Mouse (Mus musculus) liver, adult 2 months (tissue): ENCODE measurements around the gene Plekhg1.

Experiments used
- CTCF ChIP-seq: fragments of 200-500 bp; IDR thresholded peaks from 2 replicates; pipeline ENCODE4 v1.5.1; 2011; ENCODE audit warnings: low read depth, low read length, control low read depth
- POLR2A ChIP-seq: fragments of 200-500 bp; IDR thresholded peaks from 2 replicates; pipeline ENCODE4 v1.6.1; 2011; ENCODE audit warnings: low read length, control low read depth; ENCODE audit not compliant: insufficient read depth; ENCODE audit errors: extremely low read depth

DNA sequence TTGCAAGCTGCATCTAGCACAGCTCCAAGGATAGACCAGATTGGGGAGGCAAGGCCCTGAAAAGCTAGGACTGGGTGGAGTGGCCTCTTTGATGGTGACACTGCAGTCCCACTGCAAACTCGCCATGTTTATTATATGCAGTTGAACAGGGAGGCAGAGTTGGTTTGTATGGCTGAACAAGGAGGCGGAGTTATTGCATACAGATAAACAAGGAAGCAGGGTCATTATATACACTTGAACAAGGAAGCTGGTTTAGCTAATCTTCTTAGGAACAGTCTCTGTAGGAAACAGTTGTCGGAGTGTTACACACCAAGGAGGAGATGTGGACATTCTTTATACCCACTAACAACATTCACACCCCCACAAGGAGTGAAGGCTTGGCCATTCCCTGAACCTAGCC, 112.6 kb downstream of the Plekhg1 start:
- no peak for TF ChIP-seq CTCF
- TF ChIP-seq POLR2A: no peak
